Mouse (Mus musculus): ENCODE results near the gene Srebf2. TPM values are rescaled to one million over a fixed set of nuclear protein-coding genes. Genes with fewer than 3 reads are reported as not detected.
A peak's percentile ranks its signal among the peaks of the same experiment; 100 is the strongest.

The Srebf2 gene
- polyA plus RNA-seq, 1 experiment: 240 TPM

- peaks cover 16% of the 10 kb centered on the region for H3K4me1 ChIP-seq (ENCODE audit: control insufficient read depth, insufficient read depth, insufficient read length, low read length)
- H3K36me3 ChIP-seq (ENCODE audit: control insufficient read depth, insufficient read depth, low read length): peaks cover 39% of the 10 kb centered on the region
- WGBS: 73% methylated on average over 5 of the region's 5 CpGs
- no peak for TF ChIP-seq CTCF (IDR thresholded peaks at IDR 0.05; ENCODE audit: extremely low read depth, insufficient read length, insufficient replicate concordance, low read depth, low read length)
- TF ChIP-seq POLR2A (IDR thresholded peaks at IDR 0.05; ENCODE audit: low read depth, low read length): no peak
- no peak overlapping the region for H3K27ac ChIP-seq (ENCODE audit: insufficient read depth, low read depth, low read length)
- H3K27me3 ChIP-seq (ENCODE audit: control insufficient read depth, insufficient read depth, low read length): no peaks in the 10 kb centered on the region
- H3K4me3 ChIP-seq (ENCODE audit: low read depth, low read length): no peak overlapping the region
Measured at GRCm38 (mm10) chr15:82169671-82170070, 22.7 kb downstream of the Srebf2 start.

GRCm38 (mm10) chr15:82170437-82171377 is 23.7 kb downstream of the Srebf2 start:
- peaks cover 49% of the 10 kb centered on the region for H3K36me3 ChIP-seq (ENCODE audit: control insufficient read depth, insufficient read depth, low read length)

DNA sequence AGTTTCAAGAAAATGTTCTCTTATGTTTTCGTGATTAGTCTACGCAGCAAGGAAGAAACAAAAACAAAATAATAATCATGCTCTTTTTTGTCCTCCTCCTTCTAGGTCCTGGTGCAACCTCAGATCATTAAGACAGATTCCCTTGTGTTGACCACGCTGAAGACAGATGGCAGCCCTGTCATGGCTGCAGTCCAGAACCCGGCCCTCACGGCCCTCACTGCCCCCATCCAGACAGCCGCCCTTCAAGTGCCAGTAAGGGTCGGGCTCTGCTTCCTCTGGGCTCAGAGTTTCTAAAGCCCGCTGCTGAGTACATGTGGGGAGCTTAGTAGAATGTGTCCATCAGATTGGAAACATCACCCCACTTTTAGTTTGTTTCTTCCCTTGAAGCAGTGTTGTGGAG is 25.7 kb downstream of the Srebf2 start:
- 83% methylated on average over 8 of the region's 8 CpGs for WGBS
- no peaks in the 10 kb centered on the region; the same call in none of the 2 replicates for H3K4me1 ChIP-seq (ENCODE audit: control insufficient read depth, insufficient read depth, insufficient read length, low read length)
- H3K4me3 ChIP-seq (ENCODE audit: low read depth, low read length): no peak overlapping the region
- TF ChIP-seq POLR2A (IDR thresholded peaks at IDR 0.05; ENCODE audit: low read depth, low read length) (no peak), CTCF (IDR thresholded peaks at IDR 0.05; ENCODE audit: extremely low read depth, insufficient read length, insufficient replicate concordance, low read depth, low read length) (no peak)
- no peak overlapping the region for H3K27ac ChIP-seq (ENCODE audit: insufficient read depth, low read depth, low read length)
- H3K27me3 ChIP-seq (ENCODE audit: control insufficient read depth, insufficient read depth, low read length): no peaks in the 10 kb centered on the region
- peaks cover 66% of the 10 kb centered on the region for H3K36me3 ChIP-seq (ENCODE audit: control insufficient read depth, insufficient read depth, low read length)

More at GRCm38 (mm10) chr15:82170437-82171377, 23.7 kb downstream of the Srebf2 start:
- H3K4me1 ChIP-seq (ENCODE audit: control insufficient read depth, insufficient read depth, insufficient read length, low read length): peaks cover 14% of the 10 kb centered on the region
- no peak overlapping the region for H3K27ac ChIP-seq (ENCODE audit: insufficient read depth, low read depth, low read length)
- no peak for TF ChIP-seq POLR2A (IDR thresholded peaks at IDR 0.05; ENCODE audit: low read depth, low read length)
- no peak for TF ChIP-seq CTCF (IDR thresholded peaks at IDR 0.05; ENCODE audit: extremely low read depth, insufficient read length, insufficient replicate concordance, low read depth, low read length)
- 47% methylated on average over 36 of the region's 36 CpGs for WGBS
- no peaks in the 10 kb centered on the region for H3K27me3 ChIP-seq (ENCODE audit: control insufficient read depth, insufficient read depth, low read length)
- no peak overlapping the region for H3K4me3 ChIP-seq (ENCODE audit: low read depth, low read length)

DNA sequence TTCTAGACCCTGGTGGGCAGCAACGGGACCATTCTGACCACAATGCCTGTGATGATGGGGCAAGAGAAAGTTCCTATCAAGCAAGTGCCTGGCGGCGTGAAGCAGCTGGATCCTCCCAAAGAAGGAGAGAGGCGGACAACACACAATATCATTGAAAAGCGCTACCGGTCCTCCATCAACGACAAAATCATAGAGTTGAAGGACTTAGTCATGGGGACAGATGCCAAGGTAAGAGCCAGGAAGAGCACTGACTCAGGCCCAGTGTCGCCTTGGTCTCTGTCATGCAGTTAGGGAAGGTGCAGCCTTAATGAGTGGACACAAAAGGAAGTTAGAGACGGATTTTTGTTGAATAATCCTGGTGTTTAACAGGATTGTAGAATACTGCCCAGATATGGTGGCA is 28.1 kb downstream of the Srebf2 start:
- Histone ChIP-seq H3K4me3 (ENCODE audit: low read depth, low read length) (no peak overlapping the region), H3K27ac (ENCODE audit: insufficient read depth, low read depth, low read length) (no peak overlapping the region), H3K36me3 (ENCODE audit: control insufficient read depth, insufficient read depth, low read length) (peaks cover 86% of the 10 kb centered on the region), H3K4me1 (ENCODE audit: control insufficient read depth, insufficient read depth, insufficient read length, low read length) (no peaks in the 10 kb centered on the region; the same call in 1 of the 2 replicates), H3K27me3 (ENCODE audit: control insufficient read depth, insufficient read depth, low read length) (no peaks in the 10 kb centered on the region)
- WGBS: 93% methylated on average over 9 of the region's 9 CpGs
- TF ChIP-seq CTCF (IDR thresholded peaks at IDR 0.05; ENCODE audit: extremely low read depth, insufficient read length, insufficient replicate concordance, low read depth, low read length) (no peak), POLR2A (IDR thresholded peaks at IDR 0.05; ENCODE audit: low read depth, low read length) (no peak)

DNA sequence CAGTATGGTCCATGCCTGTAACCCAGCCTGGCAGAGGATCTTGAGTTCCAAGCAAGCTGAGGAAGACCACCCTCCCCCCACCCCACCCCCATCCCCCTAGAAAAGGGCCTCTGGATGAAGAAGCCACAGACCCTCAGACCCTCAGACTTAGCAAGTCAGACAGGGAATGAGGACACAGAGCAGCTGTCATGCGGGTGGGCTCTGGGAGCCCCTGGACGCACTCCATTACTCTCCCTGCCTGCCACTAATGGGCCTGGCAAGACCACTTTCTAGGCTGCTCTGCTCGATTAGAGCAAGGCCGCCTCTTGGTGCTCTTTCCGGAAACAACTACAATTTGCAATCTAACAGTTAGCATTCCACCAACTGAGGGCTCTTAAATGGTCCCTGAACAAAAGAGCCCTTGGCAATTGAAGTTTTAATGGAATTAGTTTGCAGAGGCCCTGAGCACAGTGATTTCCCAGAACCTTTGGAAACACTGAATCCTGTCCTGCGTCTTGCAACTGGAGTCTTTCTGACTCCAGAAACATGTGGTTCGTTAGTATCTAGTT is 30.8 kb downstream of the Srebf2 start:
- no peak overlapping the region for H3K4me3 ChIP-seq (ENCODE audit: low read depth, low read length)
- no peak for TF ChIP-seq CTCF (IDR thresholded peaks at IDR 0.05; ENCODE audit: extremely low read depth, insufficient read length, insufficient replicate concordance, low read depth, low read length)
- TF ChIP-seq POLR2A (IDR thresholded peaks at IDR 0.05; ENCODE audit: low read depth, low read length): no peak
- H3K27ac ChIP-seq (ENCODE audit: insufficient read depth, low read depth, low read length): no peak overlapping the region
- H3K27me3 ChIP-seq (ENCODE audit: control insufficient read depth, insufficient read depth, low read length): no peaks in the 10 kb centered on the region
- WGBS: 92% methylated on average over 7 of the region's 7 CpGs
- no peaks in the 10 kb centered on the region for H3K4me1 ChIP-seq (ENCODE audit: control insufficient read depth, insufficient read depth, insufficient read length, low read length)
- H3K36me3 ChIP-seq (ENCODE audit: control insufficient read depth, insufficient read depth, low read length): peaks cover 91% of the 10 kb centered on the region

DNA sequence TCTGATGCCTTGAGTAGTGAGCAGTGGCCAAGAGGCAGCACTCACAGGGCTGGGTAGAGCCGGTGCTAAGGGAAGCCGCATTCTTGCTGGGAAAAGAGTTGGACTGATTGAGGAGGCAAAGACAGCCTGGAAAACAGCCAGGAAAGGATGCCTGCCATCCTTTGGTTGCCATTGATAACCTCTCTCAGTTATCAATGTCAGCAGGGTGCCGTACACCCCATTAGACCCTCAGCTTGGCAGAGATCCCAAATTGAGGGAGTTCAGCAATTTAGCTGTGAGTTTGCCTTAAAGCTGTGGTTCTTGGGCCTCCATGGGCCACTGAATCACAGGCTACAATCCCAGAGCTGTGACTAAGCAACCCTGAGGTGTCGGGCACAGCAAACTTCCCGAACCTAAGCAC is 34.1 kb downstream of the Srebf2 start:
- WGBS: 95% methylated on average over 5 of the region's 5 CpGs
- TF ChIP-seq CTCF (IDR thresholded peaks at IDR 0.05; ENCODE audit: extremely low read depth, insufficient read length, insufficient replicate concordance, low read depth, low read length): no peak
- no peak for TF ChIP-seq POLR2A (IDR thresholded peaks at IDR 0.05; ENCODE audit: low read depth, low read length)
- H3K4me1 ChIP-seq (ENCODE audit: control insufficient read depth, insufficient read depth, insufficient read length, low read length): no peaks in the 10 kb centered on the region
- H3K4me3 ChIP-seq (ENCODE audit: low read depth, low read length): no peak overlapping the region
- peaks cover 95% of the 10 kb centered on the region for H3K36me3 ChIP-seq (ENCODE audit: control insufficient read depth, insufficient read depth, low read length)
- no peak overlapping the region for H3K27ac ChIP-seq (ENCODE audit: insufficient read depth, low read depth, low read length)
- no peaks in the 10 kb centered on the region for H3K27me3 ChIP-seq (ENCODE audit: control insufficient read depth, insufficient read depth, low read length)

- no peak overlapping the region for H3K27ac ChIP-seq (ENCODE audit: insufficient read depth, low read depth, low read length)
- WGBS: 92% methylated on average over 4 of the region's 4 CpGs
- H3K4me3 ChIP-seq (ENCODE audit: low read depth, low read length): no peak overlapping the region
- H3K36me3 ChIP-seq (ENCODE audit: control insufficient read depth, insufficient read depth, low read length): peaks cover 95% of the 10 kb centered on the region
- H3K4me1 ChIP-seq (ENCODE audit: control insufficient read depth, insufficient read depth, insufficient read length, low read length): no peaks in the 10 kb centered on the region
- TF ChIP-seq POLR2A (IDR thresholded peaks at IDR 0.05; ENCODE audit: low read depth, low read length): no peak
- peak; percentile 28; the same call in 1 of the 2 replicates for TF ChIP-seq CTCF (IDR thresholded peaks at IDR 0.05; ENCODE audit: extremely low read depth, insufficient read length, insufficient replicate concordance, low read depth, low read length)
- H3K27me3 ChIP-seq (ENCODE audit: control insufficient read depth, insufficient read depth, low read length): no peaks in the 10 kb centered on the region
Measured at GRCm38 (mm10) chr15:82182311-82182710, 35.3 kb downstream of the Srebf2 start.
